Mouse (Mus musculus): ENCODE measurements around the gene Gm17660. TPM values are rescaled to one million over a fixed set of nuclear protein-coding genes. Genes with fewer than 3 reads are reported as not detected.

Gm17660 gene
- not detected for total RNA-seq (2023)

DNA sequence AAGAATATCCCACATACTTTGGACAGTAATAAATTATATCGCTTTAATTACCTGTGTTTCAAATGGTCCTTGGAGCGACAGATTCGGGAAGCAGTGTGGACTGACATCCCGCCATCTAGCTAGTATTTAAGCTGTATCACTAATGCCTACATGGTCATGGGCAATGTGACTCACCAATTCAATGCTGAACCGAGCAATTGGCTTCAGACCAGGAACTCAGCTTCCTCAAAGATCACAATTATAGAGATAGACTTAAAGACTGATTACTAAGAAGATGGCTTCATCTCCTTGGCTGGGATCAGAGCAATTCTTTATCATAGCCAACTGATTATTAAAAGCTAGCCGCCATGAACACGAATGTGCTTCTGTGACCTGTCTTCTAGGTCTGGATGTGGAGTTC is at the start of gene Gm17660:
Gene Gm17660, minus strand, starts transcription at position 101 of the 400 bp plus-strand sequence.

GRCm38 (mm10) chr5:104113491-104114172 is 36.2 kb upstream of the Gm17660 start, which contains the start of gene Sparcl1:
Gene Sparcl1, minus strand, starts transcription at chr5:104113733.

GRCm38 (mm10) chr5:104046256-104047199 is 30.9 kb downstream of the Gm17660 start, which contains the start of gene Nudt9:
Gene Nudt9, plus strand, starts transcription at chr5:104046306.

DNA sequence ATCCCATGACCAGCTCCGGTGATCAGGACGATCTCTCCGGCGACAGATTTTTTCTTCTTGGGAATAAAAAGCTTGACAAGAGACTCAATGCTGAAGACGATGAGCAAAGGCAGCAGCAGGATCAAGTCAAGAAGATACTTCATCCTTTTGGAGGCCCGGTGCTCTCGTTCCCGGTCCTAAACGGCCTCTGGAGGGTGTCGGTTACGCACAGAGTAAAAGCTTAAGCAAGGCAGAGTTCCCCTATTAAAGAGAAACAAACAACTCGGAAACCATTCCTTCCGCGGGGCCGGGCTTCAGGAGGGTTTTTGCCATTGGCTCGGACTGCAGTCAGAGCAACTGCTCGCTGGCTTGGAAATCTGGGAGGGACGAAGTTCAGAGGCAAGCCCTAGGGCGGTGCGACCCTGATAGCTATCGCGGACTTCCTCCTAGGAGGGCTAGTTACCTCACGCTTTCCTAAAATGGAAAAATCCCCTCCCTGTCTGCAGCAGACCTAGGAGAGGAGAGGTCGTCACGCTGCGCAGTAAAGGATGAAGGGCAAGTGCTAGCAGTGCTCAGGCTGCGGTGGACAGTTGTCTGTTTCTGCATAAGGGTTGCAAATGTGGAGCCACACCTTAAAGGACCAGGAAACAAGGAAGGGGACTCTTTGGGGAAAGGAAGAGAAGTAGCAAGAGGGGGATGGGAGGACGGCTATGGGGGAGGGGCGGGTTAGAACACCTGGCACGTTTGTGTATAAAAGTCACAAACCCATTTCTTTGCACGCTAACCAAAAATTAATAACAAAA is 55.6 kb downstream of the Gm17660 start, which contains the start of gene Hsd17b11:
Gene Hsd17b11, minus strand, starts transcription at position 323 of the 782 bp plus-strand sequence.

Other genes starting within 250 kb of the Gm17660 start
- gene Klhl8, start 166.3 kb downstream of the Gm17660 start, total RNA-seq (2023), result 1 to 10 TPM; 3.2 to 3.7 TPM
- gene Hsd17b13, start 100.2 kb downstream of the Gm17660 start, total RNA-seq (2023), result not detected
- 100 to 1,000 TPM; 140 to 154 TPM for gene Hsd17b11, start 55.7 kb downstream of the Gm17660 start, total RNA-seq (2023)
- gene Nudt9, start 31.3 kb downstream of the Gm17660 start, total RNA-seq (2023), result 10 to 100 TPM; 30.2 TPM
- gene Sparcl1, start 36.1 kb upstream of the Gm17660 start, total RNA-seq (2023), result not detected
- not detected for gene Dspp, start 93.1 kb upstream of the Gm17660 start, total RNA-seq (2023)
- gene Dmp1, start 125.0 kb upstream of the Gm17660 start, total RNA-seq (2023), result not detected
- gene Ibsp, start 221.6 kb upstream of the Gm17660 start, total RNA-seq (2023), result not detected
- not detected for gene Mepe, start 247.7 kb upstream of the Gm17660 start, total RNA-seq (2023)